Mouse (Mus musculus) CH12.LX (cell line): Measurements from ENCODE around the gene Fezf2. TPM values are rescaled to one million over a fixed set of nuclear protein-coding genes. Genes with fewer than 3 reads are reported as not detected.

Experiments used
- DNase-seq: peaks from one replicate; pipeline ENCODE4 v3.0.0-alpha.2; 2013; ENCODE audit errors: extremely low read depth
- H3K27ac ChIP-seq: 2 replicates; pipeline ENCODE4 v1.5.1; 2012; ENCODE audit warnings: low read depth, mild to moderate bottlenecking, control low read depth, moderate library complexity; ENCODE audit not compliant: insufficient read depth
- H3K27me3 ChIP-seq: replicated peaks from 2 replicates; pipeline ENCODE3; 2012; ENCODE audit warnings: inconsistent platforms
- H3K36me3 ChIP-seq, 2 experiments: replicated peaks in 1 of 2; 2 replicates each; pipeline versions ENCODE3 to v1.6.1; 2012; ENCODE audit warnings: inconsistent platforms in 1 of 2, low read length in 1 of 2, mild to moderate bottlenecking in 1 of 2, mixed read lengths in 1 of 2, moderate library complexity in 1 of 2; ENCODE audit not compliant: control insufficient read depth in 1 of 2, insufficient read depth in 1 of 2
- H3K4me1 ChIP-seq, 2 experiments: 2 replicates each; pipeline ENCODE4 v1.6.1; 2012; ENCODE audit warnings: inconsistent platforms in 1 of 2, moderate library complexity in 1 of 2; ENCODE audit not compliant: insufficient read depth in 2 of 2, control insufficient read depth in 1 of 2
- H3K4me2 ChIP-seq: 2 replicates; pipeline ENCODE4 v1.6.1; 2012; ENCODE audit warnings: low read depth, mild to moderate bottlenecking, control low read depth; ENCODE audit not compliant: poor library complexity, insufficient read depth, severe bottlenecking
- H3K4me3 ChIP-seq, 3 experiments: fragments of 150-350 bp in 1 of 3; sonication (generic) in 1 of 3; replicated peaks in 1 of 3; 2 replicates each; pipeline versions ENCODE3 to v1.5.1; 2011 to 2012; ENCODE audit warnings: low read depth in 2 of 3, low read length in 2 of 3, mild to moderate bottlenecking in 2 of 3, moderate library complexity in 2 of 3, control low read depth in 1 of 3, improper control_type of control experiment in 1 of 3, inconsistent platforms in 1 of 3, mixed read lengths in 1 of 3; ENCODE audit not compliant: poor library complexity in 1 of 3
- H3K79me2 ChIP-seq: replicated peaks from 2 replicates; pipeline ENCODE4 v1.6.1; 2012; ENCODE audit warnings: mild to moderate bottlenecking, moderate library complexity; ENCODE audit not compliant: control insufficient read depth, poor library complexity, insufficient read depth, severe bottlenecking; ENCODE audit errors: extremely low read depth
- H3K9ac ChIP-seq: 2 replicates; pipeline ENCODE4 v1.6.1; 2012; ENCODE audit warnings: low read depth, mild to moderate bottlenecking, control low read depth, moderate library complexity; ENCODE audit not compliant: insufficient read depth
- H3K9me3 ChIP-seq: replicated peaks from 2 replicates; pipeline ENCODE3; 2012; ENCODE audit warnings: low read length, inconsistent platforms, mixed read lengths
- BHLHE40 ChIP-seq: IDR thresholded peaks from 2 replicates; pipeline ENCODE4 v1.6.1; 2011; ENCODE audit warnings: mild to moderate bottlenecking, low read depth, low read length, improper control_type of control experiment
- CTCF ChIP-seq, 2 experiments: IDR thresholded peaks in 1 of 2; conservative IDR thresholded peaks in 1 of 2; 2 replicates each; pipeline ENCODE4 v1.5.1; 2011 to 2012; ENCODE audit warnings: low read depth in 2 of 2, low read length in 2 of 2, improper control_type of control experiment in 1 of 2, inconsistent platforms in 1 of 2, mild to moderate bottlenecking in 1 of 2, moderate library complexity in 1 of 2
- ELF1 ChIP-seq: IDR thresholded peaks from 2 replicates; pipeline ENCODE4 v1.6.1; 2014; ENCODE audit warnings: low read depth, mild to moderate bottlenecking, inconsistent platforms, low read length, improper control_type of control experiment
- GABPA ChIP-seq: IDR thresholded peaks from 2 replicates; pipeline ENCODE4 v1.6.1; 2012; ENCODE audit warnings: low read depth, low read length, improper control_type of control experiment, inconsistent platforms; ENCODE audit not compliant: insufficient replicate concordance
- HCFC1 ChIP-seq: IDR thresholded peaks from 2 replicates; pipeline ENCODE4 v1.6.1; 2012; ENCODE audit warnings: low read depth, mild to moderate bottlenecking, inconsistent platforms, low read length, improper control_type of control experiment
- MAFK ChIP-seq: IDR thresholded peaks from 2 replicates; pipeline ENCODE4 v1.6.1; 2011; ENCODE audit warnings: low read length, improper control_type of control experiment; ENCODE audit not compliant: insufficient replicate concordance
- MAX ChIP-seq: IDR thresholded peaks from 2 replicates; pipeline ENCODE4 v1.6.1; 2011; ENCODE audit warnings: low read length, improper control_type of control experiment
- MAZ ChIP-seq: IDR thresholded peaks from 2 replicates; pipeline ENCODE4 v1.6.1; 2012; ENCODE audit warnings: low read depth, mild to moderate bottlenecking, inconsistent platforms, low read length, improper control_type of control experiment, moderate library complexity
- MXI1 ChIP-seq: IDR thresholded peaks from 2 replicates; pipeline ENCODE4 v1.6.1; 2011; ENCODE audit warnings: mild to moderate bottlenecking, low read depth, low read length, improper control_type of control experiment
- NELFE ChIP-seq: IDR thresholded peaks from 2 replicates; pipeline ENCODE4 v1.6.1; 2011; ENCODE audit warnings: low read depth, low read length, improper control_type of control experiment
- NRF1 ChIP-seq: IDR thresholded peaks from 2 replicates; pipeline ENCODE4 v1.6.1; 2014; ENCODE audit warnings: low read depth, mild to moderate bottlenecking, inconsistent platforms, low read length, improper control_type of control experiment, moderate library complexity
- POLR2A ChIP-seq: IDR thresholded peaks from 2 replicates; pipeline ENCODE4 v1.6.1; 2011; ENCODE audit warnings: low read depth, mild to moderate bottlenecking, improper control_type of control experiment, low read length
- POLR2AphosphoS2 ChIP-seq: IDR thresholded peaks from 2 replicates; pipeline ENCODE4 v1.6.1; 2011; ENCODE audit warnings: low read depth, low read length, improper control_type of control experiment
- RCOR1 ChIP-seq: conservative IDR thresholded peaks from 2 replicates; pipeline ENCODE4 v1.6.1; 2012; ENCODE audit warnings: low read depth, mild to moderate bottlenecking, inconsistent platforms, low read length, improper control_type of control experiment
- SIN3A ChIP-seq: IDR thresholded peaks from 2 replicates; pipeline ENCODE4 v1.6.1; 2012; ENCODE audit warnings: low read length, improper control_type of control experiment, inconsistent platforms
- SMC3 ChIP-seq: IDR thresholded peaks from 2 replicates; pipeline ENCODE4 v1.6.1; 2011; ENCODE audit warnings: low read depth, low read length, improper control_type of control experiment
- TCF12 ChIP-seq: IDR thresholded peaks from 2 replicates; pipeline ENCODE4 v1.6.1; 2014; ENCODE audit warnings: low read depth, mild to moderate bottlenecking, inconsistent platforms, low read length, improper control_type of control experiment
- UBTF ChIP-seq: IDR thresholded peaks from 2 replicates; pipeline ENCODE4 v1.6.1; 2012; ENCODE audit warnings: low read depth, mild to moderate bottlenecking, inconsistent platforms, low read length, improper control_type of control experiment, moderate library complexity
- USF1 ChIP-seq: IDR thresholded peaks from 2 replicates; pipeline ENCODE4 v1.6.1; 2014; ENCODE audit warnings: low read depth, mild to moderate bottlenecking, inconsistent platforms, low read length, improper control_type of control experiment
- ZKSCAN1 ChIP-seq: IDR thresholded peaks from 2 replicates; pipeline ENCODE4 v1.6.1; 2012; ENCODE audit warnings: low read depth, inconsistent platforms, low read length, improper control_type of control experiment, borderline replicate concordance
- ZMIZ1 ChIP-seq: IDR thresholded peaks from 2 replicates; pipeline ENCODE4 v1.6.1; 2012; ENCODE audit warnings: low read depth, mild to moderate bottlenecking, inconsistent platforms, low read length, improper control_type of control experiment
- dilution Hi-C: fragments of 300-500 bp; cut with MboI; formaldehyde crosslinking; loops from 2 replicates; pipeline ENCODE4 v1.14.3; 2020; ENCODE audit warnings: low sequenced_read_pairs; ENCODE audit not compliant: extremely low pct_unique_long_range_greater_than_20kb, extremely low pct_ligation_motif_present
- in situ Hi-C: fragments of 300-500 bp; cut with MboI; formaldehyde crosslinking; loops from 3 replicates; pipeline ENCODE4 v1.14.3; 2019; ENCODE audit warnings: low sequenced_read_pairs, low pct_ligation_motif_present, low pct_unique_long_range_greater_than_20kb, mixed read lengths
- polyA plus RNA-seq: library from polyadenylated mRNA; unstranded; fragments of >175 nt; gene quantifications from 2 replicates; pipeline ENCODE4 v1.2.1, GENCODE M21; 2012; ENCODE audit warnings: low read depth; ENCODE audit not compliant: insufficient read length
- total RNA-seq, 2 experiments: library from RNA; depleted of rRNA; stranded (reverse); fragments of 300-350 nt in 1 of 2; fragments of >200 nt in 1 of 2; gene quantifications; 2 replicates each; pipeline ENCODE4 v1.2.3; 2012 to 2014

The Fezf2 gene
- total and polyA plus RNA-seq, 3 experiments, result not detected

- in situ Hi-C loops (no loop called here), dilution Hi-C loops (no loop called here)
- Histone ChIP-seq H3K4me3 (no peak overlapping the region), H3K79me2 (no peaks in the 10 kb centered on the region), H3K4me1 (peaks cover 0 to 5% of the 10 kb centered on the region in 2 experiments; a peak in 1 of 4 replicates), H3K4me2 (no peak overlapping the region), H3K9ac (no peak overlapping the region), H3K27me3 (no peaks in the 10 kb centered on the region), H3K27ac (no peak overlapping the region), H3K9me3 (no peaks in the 10 kb centered on the region), H3K36me3 (no peaks in the 10 kb centered on the region)
- no peak for TF ChIP-seq MXI1
- TF ChIP-seq ZKSCAN1, result no peak
- TF ChIP-seq UBTF, result no peak
- TF ChIP-seq NELFE, result no peak
- no peak for TF ChIP-seq POLR2A
- TF ChIP-seq POLR2AphosphoS2, result no peak
- no peak for TF ChIP-seq MAZ
- TF ChIP-seq HCFC1, result no peak
- TF ChIP-seq TCF12, result no peak
- TF ChIP-seq RCOR1, result no peak
- no peak for TF ChIP-seq MAX
- TF ChIP-seq SMC3, result no peak
- no peak for TF ChIP-seq ZMIZ1
- no peak for TF ChIP-seq ELF1
- TF ChIP-seq CTCF (conservative IDR thresholded peaks at IDR 0.05 in 1 of 2, IDR thresholded peaks at IDR 0.05 in 1 of 2; ENCODE audit: low read depth in 2 of 2, low read length in 2 of 2), result no peak
- TF ChIP-seq GABPA, result no peak
- no peak for TF ChIP-seq NRF1
- TF ChIP-seq SIN3A, result no peak
- no peak for TF ChIP-seq BHLHE40
- no peak for TF ChIP-seq MAFK
- DNase-seq, result no peak
Observed at GRCm38 (mm10) chr14:12337421-12337997, 10.5 kb downstream of the Fezf2 start.

DNA sequence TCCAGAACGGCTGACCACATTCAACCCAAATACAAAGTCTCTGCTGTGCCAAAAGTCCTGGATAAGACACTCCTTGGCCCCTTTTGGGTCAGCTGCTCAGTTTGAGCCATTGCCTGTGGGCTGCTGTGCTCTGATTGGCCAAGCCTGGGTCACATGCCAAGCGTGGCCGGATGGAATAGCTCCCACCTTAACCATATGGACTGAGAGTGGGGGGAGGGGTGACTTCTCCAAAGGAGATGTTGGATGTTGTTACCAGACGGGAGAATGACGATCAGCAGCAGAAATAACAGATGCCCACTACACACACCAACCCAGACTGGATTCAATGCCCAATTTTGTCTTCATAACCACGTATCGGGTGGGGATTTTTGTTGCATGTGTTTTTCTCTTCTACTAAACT is 13.1 kb downstream of the Fezf2 start:
- Histone ChIP-seq H3K27ac (no peak overlapping the region), H3K27me3 (no peaks in the 10 kb centered on the region), H3K9ac (no peak overlapping the region), H3K36me3 (no peaks in the 10 kb centered on the region), H3K79me2 (no peaks in the 10 kb centered on the region), H3K4me2 (no peak overlapping the region), H3K9me3 (no peaks in the 10 kb centered on the region), H3K4me3 (no peak overlapping the region), H3K4me1 (peaks cover 0 to 5% of the 10 kb centered on the region in 2 experiments; a peak in 1 of 4 replicates)
- DNase-seq, result no peak
- peak; percentile 29; the same call in 1 of the 2 replicates for TF ChIP-seq USF1
- no peak for TF ChIP-seq HCFC1
- in situ Hi-C loops (no loop called here), dilution Hi-C loops (no loop called here)
